Comparison of ENCODE assay signal across 8 mouse cellular contexts in genomic region chr19:46041933-46042475, GRCm38 (mm10). TPM values are rescaled to one million over a fixed set of nuclear protein-coding genes. Genes with fewer than 3 reads are reported as not detected.
A peak's percentile ranks its signal among the peaks of the same experiment; 100 is the strongest.
DNase-seq lines count a peak whose midpoint lies in the region; ATAC-seq and TF ChIP-seq lines count a peak whose summit lies in the region.

No protein-coding gene starts in this region.

- H3K9ac ChIP-seq in hindbrain, embryonic 15.5 days: peak overlapping the region; percentile 46

- H3K4me3 ChIP-seq in hindbrain, embryonic 15.5 days: peak overlapping the region; percentile 98
- peak overlapping the region; percentile 70 for H3K4me3 ChIP-seq in left cerebral cortex, adult 2 months

- H3K27ac ChIP-seq in hindbrain, embryonic 15.5 days (replicated peaks): peak overlapping the region; percentile 98
- H3K27ac ChIP-seq in left cerebral cortex, adult 2 months: peak overlapping the region; percentile 88

- no peaks in the 10 kb centered on the region for H3K9me3 ChIP-seq in hindbrain, embryonic 15.5 days

- H3K4me1 ChIP-seq in hindbrain, embryonic 15.5 days (replicated peaks): peaks cover 82% of the 10 kb centered on the region

- peak overlapping the region; percentile 96 for H3K4me2 ChIP-seq in hindbrain, embryonic 15.5 days

- H3K27me3 ChIP-seq in hindbrain, embryonic 15.5 days: no peaks in the 10 kb centered on the region

- intact Hi-C loops in left cerebral cortex, adult 2 months (cut with DNase I): no loop called here

- TF ChIP-seq CTCF in left cerebral cortex, adult 2 months (IDR thresholded peaks at IDR 0.05): no peak

- ATAC-seq in hindbrain, embryonic 15.5 days (ENCODE audit: low FRiP score, low read depth): no peak

- no peaks in the 10 kb centered on the region for H3K36me3 ChIP-seq in hindbrain, embryonic 15.5 days

- 0% methylated on average over 10 of the region's 14 CpGs for WGBS in hindbrain, embryonic 15.5 days

- peak; percentile 86 for DNase-seq in MN1 (ENCODE audit: low spot score)
- peak; percentile 88 for DNase-seq in cerebellum, adult 9-10 months
- DNase-seq in frontal cortex, postnatal 25 days (ENCODE audit: low spot score in 2 of 2): peak; percentile 57 to 60
- peak; percentile 68 to 82 for DNase-seq in left cerebral cortex, adult 2 months (ENCODE audit: extremely low spot score in 1 of 2, low spot score in 2 of 2)
- peak; percentile 92 to 93 for DNase-seq in lung, postnatal 4 days
- peak; percentile 91 for DNase-seq in right cerebral cortex, postnatal 10 days (ENCODE audit: low spot score in 2 of 2)
- DNase-seq in yolk sac, embryonic 10.5 days (ENCODE audit: low spot score): peak; percentile 39

RNA-seq across cellular contexts. Expression of gene Pprc1, which starts 2.7 kb away (rescaled TPM):
- polyA plus RNA-seq in hindbrain, embryonic 15.5 days (2015; fragmentation: Nextera tagmentation; extraction: Ambion mirVana): 23.4 and 24.0 TPM in 2 replicates
- total RNA-seq in left cerebral cortex, adult 2 months (2021): 10 to 100 TPM; 29.0 to 31.8 TPM

RNA-seq across cellular contexts. Expression of gene Ldb1, which starts 3.0 kb away (rescaled TPM):
- polyA plus RNA-seq in hindbrain, embryonic 15.5 days (2015; fragmentation: Nextera tagmentation; extraction: Ambion mirVana): 103 and 111 TPM in 2 replicates
- total RNA-seq in left cerebral cortex, adult 2 months (2021): 100 to 1,000 TPM; 111 to 117 TPM

RNA-seq across cellular contexts. Expression of gene Nolc1, which starts 33.7 kb away (rescaled TPM):
- 63.1 and 64.7 TPM in 2 replicates for polyA plus RNA-seq in hindbrain, embryonic 15.5 days (2015; fragmentation: Nextera tagmentation; extraction: Ambion mirVana)
- 10 to 100 TPM; 45.0 to 51.0 TPM for total RNA-seq in left cerebral cortex, adult 2 months (2021)

RNA-seq across cellular contexts. Expression of gene Hps6, which starts 38.7 kb away (rescaled TPM):
- polyA plus RNA-seq in hindbrain, embryonic 15.5 days (2015; fragmentation: Nextera tagmentation; extraction: Ambion mirVana): 4.2 and 5.0 TPM in 2 replicates
- 1 to 10 TPM; 6.0 to 7.4 TPM for total RNA-seq in left cerebral cortex, adult 2 months (2021)

RNA-seq across cellular contexts. Expression of gene Armh3, which starts 43.7 kb away (rescaled TPM):
- 23.1 TPM in 2 replicates for polyA plus RNA-seq in hindbrain, embryonic 15.5 days (2015; fragmentation: Nextera tagmentation; extraction: Ambion mirVana)
- 10 to 100 TPM; 19.4 to 20.9 TPM for total RNA-seq in left cerebral cortex, adult 2 months (2021)

Comparison
In these comparisons a context has a peak if more than half of its experiments do, and no peak if none do; other contexts are left out.
1. DNase-seq: peak in every context shown above with its lines; median percentile 92 in lung, postnatal 4 days; 91 in right cerebral cortex, postnatal 10 days; 88 in cerebellum, adult 9-10 months; 86 in MN1; 75 in left cerebral cortex, adult 2 months; 58 in frontal cortex, postnatal 25 days; 39 in yolk sac, embryonic 10.5 days.